Mouse (Mus musculus): ENCODE data around the gene Fndc1. TPM values are rescaled to one million over a fixed set of nuclear protein-coding genes. Genes with fewer than 3 reads are reported as not detected.
A peak's percentile ranks its signal among the peaks of the same experiment; 100 is the strongest.

Gene Fndc1
- total RNA-seq, 2 experiments from 2014 or later, result 20.2 to 20.7 TPM

DNA sequence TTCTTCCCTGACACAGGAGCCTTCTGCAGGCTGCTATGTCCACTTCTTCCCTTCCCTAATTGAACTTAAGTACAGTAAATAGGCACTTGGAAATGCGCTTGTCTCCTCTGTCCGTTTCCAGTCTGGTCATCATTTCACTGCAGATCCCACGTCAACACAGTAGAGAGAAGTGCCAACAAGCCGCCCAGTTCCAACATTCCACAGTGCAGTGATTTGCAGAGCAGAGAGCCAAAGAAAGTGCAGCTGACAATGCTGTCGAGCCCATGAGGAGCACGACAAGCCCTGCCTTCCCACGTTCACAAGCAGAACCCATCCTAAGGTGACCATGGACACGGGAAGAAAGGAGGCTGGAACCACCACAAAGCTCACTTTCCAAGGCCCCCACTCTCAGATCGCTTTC, 1.7 kb downstream of the Fndc1 start:
- peak; percentile 45 for DNase-seq (ENCODE audit: low spot score)
- intact Hi-C loops (cut with DNase I), result no loop called here

DNA sequence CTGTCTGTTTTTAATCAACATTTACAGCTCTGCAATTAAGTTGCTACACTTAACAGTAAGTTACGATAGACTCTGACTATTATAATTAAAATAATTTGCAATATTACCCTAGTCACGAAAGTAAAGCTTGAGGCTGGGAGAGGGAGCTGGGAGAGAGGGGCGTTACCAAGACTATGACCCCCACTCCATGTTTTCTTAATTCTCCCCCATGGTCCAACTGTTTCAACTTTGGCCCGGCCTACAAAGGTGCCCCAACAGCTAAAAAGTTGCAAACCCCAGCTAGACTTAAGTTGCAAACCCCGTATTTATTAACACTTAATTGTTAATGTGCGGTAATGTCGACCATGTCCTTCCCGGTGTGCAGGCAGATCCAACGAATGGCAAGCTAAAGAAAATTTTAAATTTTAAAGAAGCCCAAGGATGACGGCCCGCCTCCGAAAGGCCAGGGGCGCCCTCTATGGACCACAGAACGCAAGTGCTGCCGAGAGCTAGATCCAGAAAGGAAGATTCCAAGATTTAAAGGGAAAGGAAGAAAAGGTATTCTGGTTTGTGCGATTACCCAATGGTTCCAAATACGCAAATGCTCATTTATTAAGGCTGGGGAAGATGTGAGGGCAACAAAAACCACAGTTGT, 5.4 kb downstream of the Fndc1 start:
- DNase-seq (ENCODE audit: low spot score), result no peak
- intact Hi-C loops (cut with DNase I), result loop anchor here (2.0 to 5.0 kb wide), 2 partner anchors 224 to 379 kb away; no protein-coding TSS in a partner anchor

DNA sequence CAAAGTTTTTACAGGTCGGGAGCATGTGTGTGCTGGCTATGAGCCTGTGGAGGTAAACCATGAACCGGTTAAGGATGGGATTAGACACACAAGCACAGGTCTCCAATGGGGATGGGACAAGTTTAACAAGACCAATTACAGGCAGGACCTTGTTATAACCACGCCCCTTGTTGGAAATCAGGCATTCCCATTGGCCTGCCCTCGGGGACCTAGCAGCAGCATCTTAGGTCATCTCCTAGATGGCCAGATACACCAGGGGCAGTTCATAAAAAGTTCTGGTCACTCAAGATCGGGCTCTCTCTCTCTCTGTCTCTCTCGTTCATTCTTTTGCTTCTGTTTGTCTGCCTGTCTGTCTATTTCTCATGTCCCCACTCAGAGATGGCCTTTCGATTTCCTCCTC, 6.9 kb downstream of the Fndc1 start:
- no peak for DNase-seq (ENCODE audit: low spot score)
- intact Hi-C loops (cut with DNase I), result loop anchor here (5.0 kb wide), 1 partner anchor 223 kb away; no protein-coding TSS in a partner anchor

DNA sequence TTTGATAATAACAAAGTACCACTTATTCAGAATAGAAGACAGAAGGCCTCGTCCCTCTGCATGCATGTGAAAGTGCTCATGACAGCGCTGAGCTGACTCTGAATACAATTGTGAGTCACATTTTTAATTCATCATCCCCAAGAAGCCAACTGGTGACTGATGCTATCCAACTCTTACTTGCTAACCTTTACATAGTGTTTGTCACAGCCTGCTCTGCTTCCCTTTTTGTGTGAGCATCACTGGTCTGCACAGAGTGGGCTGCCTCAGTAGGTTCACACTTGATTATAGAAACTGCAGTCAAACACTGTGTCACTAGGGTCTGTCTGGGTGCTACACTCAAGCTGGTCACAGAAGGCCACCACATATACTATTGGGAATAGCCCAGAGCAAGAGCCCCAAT, 10.5 kb downstream of the Fndc1 start:
- no peak for DNase-seq (ENCODE audit: low spot score)
- intact Hi-C loops (cut with DNase I), result no loop called here

DNA sequence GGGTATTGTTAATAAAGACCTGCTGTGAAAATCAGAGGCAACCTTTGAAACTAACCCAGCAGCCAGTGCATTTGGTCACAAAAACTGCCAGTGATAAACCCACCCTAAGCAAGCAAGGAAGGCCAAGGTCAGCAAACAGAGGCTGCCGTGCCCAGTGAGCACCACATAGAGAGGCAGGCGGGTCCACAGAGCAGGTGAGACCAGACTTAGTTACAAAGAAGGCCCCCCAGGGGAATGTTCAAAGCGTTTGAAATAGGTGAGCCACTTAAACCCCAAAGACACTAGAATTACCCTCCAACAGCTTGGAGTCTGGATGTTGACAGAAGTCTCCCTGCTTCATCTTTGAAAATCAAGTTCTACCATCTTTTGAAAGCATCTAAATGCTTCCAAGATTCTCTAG, 12.7 kb downstream of the Fndc1 start:
- intact Hi-C loops (cut with DNase I), result no loop called here
- no peak for DNase-seq (ENCODE audit: low spot score)

GRCm38 (mm10) chr17:7808043-7808442, 19.1 kb downstream of the Fndc1 start:
- no peak for DNase-seq (ENCODE audit: low spot score)
- intact Hi-C loops (cut with DNase I), result no loop called here

DNA sequence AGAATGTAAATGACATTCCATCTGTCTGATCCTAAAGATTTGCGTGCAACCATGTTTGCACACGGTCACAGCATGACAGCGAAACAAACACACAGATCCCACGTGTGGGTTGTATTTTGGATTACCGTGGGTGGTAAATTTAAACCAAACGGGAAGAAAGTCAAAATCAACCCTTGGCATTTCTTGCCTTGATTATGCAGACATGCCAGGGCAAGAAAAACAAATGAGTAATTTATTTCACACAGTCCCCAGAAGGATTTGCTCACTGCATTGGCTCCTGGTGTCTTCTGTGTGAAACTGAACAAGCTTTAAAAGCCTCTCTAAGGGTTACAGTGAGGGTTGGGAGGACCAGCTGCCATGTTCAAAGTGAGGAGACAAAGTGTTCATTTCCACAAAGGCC, 22.0 kb downstream of the Fndc1 start:
- DNase-seq (ENCODE audit: low spot score), result no peak
- intact Hi-C loops (cut with DNase I), result no loop called here

DNA sequence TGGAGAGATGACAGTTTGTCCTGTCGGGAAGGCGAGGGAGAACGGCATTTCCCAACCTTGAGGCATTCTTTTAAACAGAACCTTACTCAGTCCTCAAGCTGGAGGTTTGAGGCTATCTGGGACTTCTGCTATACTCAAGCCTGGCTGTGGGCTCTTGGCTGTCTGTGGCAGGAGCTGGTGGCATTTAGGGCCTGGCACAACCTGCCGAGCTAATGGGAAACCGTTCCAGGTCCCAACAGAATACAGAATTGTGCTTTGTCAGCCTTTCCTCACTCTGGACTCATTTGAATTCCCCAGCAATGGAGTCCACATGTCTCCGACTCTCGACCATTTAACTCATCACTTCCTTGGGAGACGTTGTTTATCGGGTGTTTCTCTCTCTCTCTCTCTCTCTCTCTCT, 24.6 kb downstream of the Fndc1 start:
- no peak for DNase-seq (ENCODE audit: low spot score)
- intact Hi-C loops (cut with DNase I), result no loop called here

DNA sequence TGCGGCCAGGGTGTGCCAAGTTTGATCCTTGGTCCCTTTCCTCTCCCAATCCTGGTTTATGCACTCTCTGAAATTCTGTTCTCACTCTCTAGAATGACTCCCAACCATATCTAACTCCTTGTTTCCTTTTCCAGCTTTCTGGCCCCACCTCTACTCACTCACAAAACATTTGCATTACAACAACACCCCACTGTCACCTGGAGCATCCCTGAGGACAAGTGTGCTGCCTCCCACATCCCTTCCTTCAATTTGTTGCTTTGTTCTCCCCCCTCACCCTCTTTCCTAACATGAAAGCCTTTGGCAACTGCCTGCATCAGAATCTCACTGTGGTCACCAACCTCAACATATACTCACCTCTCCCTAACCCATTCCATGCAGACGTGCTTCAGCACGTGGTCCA, 27.2 kb downstream of the Fndc1 start:
- intact Hi-C loops (cut with DNase I), result no loop called here
- DNase-seq (ENCODE audit: low spot score), result no peak

DNA sequence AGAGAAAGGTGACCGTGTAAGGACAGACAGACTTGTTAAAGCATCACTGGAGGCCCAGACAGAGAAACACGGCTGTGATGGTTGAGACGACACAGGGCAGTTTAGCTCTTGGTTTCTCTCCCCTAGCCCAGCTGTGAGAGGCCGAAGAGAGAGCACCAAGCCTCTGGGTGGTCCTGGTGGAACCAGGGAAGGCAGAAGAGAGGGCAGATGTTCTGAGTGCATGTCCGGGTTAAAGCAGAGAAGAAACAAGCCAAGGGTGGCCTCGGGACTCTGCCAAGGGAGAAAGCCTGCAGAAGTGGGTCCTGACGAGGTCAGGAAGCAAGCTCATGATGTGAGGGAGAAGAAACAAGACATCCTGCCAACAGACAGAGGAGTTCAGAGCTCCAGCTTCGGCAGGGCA, 31.5 kb downstream of the Fndc1 start:
- no peak for DNase-seq (ENCODE audit: low spot score)
- intact Hi-C loops (cut with DNase I), result no loop called here

GRCm38 (mm10) chr17:7795168-7795567, 31.9 kb downstream of the Fndc1 start:
- intact Hi-C loops (cut with DNase I), result no loop called here
- no peak for DNase-seq (ENCODE audit: low spot score)

DNA sequence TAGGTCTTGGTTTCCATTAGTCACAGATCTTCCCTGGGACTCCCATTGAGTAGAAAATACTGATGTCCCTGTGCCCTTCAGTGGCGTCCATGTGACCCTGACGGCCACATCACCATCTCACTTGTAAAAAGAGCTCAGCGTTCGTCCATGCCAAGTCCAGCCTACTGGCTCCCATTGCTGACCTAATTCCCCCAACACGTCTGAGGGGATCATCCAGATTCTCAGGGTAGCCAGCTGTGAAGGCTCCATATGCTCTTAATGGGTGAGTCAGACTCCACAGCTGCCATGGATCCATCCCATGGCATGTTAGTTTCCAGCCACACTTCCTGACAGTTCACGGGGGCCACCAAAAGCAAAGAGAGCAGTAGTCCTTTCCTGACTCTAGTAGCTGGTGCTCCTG, 33.0 kb downstream of the Fndc1 start:
- intact Hi-C loops (cut with DNase I), result no loop called here
- DNase-seq (ENCODE audit: low spot score), result no peak

DNA sequence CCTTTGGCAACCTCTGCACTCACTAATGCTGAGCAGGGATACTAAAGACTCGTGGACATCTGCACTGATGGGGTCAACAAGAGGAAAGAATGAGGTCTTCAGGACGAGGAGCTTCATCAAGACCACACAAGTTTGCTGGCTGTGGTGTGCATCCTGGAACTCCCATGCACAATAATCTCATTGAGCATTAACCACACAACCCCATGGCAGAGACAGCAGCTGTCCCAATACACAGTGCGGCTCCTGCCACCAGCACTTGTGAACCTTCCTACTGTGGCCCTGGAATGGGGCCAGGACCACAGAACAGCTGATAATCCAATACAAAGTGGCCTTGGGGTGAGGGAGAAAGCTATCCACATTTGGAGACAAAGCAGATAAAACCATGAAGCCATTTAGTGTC, 36.6 kb downstream of the Fndc1 start:
- no peak for DNase-seq (ENCODE audit: low spot score)
- intact Hi-C loops (cut with DNase I), result no loop called here

GRCm38 (mm10) chr17:7774101-7774500, 53.0 kb downstream of the Fndc1 start:
- intact Hi-C loops (cut with DNase I), result no loop called here
- no peak for DNase-seq (ENCODE audit: low spot score)

DNA sequence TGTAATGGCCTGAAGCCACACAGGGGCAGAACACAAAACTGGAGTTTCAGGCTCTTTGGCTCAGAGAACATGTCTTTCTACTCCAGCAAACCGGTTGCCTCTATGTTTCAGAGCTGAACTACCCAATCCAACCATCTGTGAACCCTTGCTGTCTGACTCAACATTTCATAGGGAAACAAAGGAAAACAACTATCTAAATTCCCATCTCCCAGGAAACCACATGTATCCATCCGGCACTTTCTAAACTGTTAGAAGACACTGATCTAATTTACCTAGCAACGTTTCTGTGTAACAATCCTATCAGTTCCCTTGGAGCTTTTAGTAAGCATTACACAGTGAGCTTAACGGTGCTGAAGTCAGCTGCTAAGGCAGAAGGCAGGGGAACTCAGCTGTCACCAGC, 67.3 kb downstream of the Fndc1 start:
- intact Hi-C loops (cut with DNase I), result no loop called here
- no peak for DNase-seq (ENCODE audit: low spot score)

- intact Hi-C loops (cut with DNase I), result no loop called here
- DNase-seq (ENCODE audit: low spot score), result no peak
These were observed 72.1 kb downstream of the Fndc1 start for GRCm38 (mm10) chr17:7755001-7755400.

DNA sequence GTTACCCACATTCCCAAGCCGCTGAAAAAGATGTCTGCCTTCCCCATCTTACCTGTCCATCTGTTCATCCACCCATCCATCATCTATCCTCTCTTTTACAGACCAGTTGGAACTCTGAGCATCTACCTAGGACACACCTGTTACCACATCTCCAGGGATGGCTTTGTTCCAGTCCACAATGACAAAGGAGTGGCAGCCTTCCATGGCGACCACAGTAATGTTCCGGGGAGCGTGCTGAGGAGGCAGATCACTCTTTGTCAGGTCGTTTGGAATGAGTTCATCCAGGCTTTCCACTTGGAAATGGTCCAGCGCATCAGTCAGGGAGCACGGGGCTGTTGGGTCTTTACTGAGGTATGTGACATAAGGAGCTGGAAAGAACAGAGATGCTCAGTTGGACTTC, 73.7 kb downstream of the Fndc1 start:
- DNase-seq (ENCODE audit: low spot score), result no peak
- intact Hi-C loops (cut with DNase I), result no loop called here

DNA sequence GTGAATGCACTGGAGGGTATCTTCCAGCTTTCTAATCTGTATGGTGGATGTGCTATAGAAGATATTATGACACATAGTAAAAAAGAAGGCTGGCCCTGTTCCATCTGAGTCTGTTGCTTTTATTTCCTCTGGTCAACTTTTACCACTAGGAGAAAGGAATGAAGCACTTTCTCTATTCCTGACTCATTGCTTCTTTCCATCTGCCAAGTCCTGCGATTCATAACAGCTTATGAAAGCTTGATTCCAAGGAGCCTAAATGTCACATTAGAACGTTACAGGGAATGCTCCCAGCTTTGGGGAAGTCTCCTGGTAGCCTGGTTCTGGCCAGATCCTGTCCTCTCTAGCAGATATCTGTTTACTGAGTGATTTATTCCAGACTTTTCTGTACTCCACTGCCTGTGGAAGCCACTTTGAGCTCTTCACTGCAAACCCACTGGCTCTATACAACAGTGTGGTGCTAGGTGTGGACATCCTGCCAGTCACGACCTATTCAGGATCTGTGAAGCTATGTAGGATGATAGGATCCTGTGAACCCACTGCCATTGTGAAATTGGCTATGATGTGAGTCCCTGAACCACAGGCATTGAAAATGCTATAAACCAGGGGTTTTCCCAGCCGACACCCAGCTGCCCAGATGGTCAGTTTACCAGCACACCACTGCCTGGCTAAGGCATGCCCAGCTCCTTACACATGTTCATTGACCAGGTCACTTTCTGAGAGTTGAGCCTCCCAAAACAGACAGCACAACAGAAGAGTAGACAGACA, 77.9 kb downstream of the Fndc1 start:
- intact Hi-C loops (cut with DNase I), result no loop called here
- no peak for DNase-seq (ENCODE audit: low spot score)

DNA sequence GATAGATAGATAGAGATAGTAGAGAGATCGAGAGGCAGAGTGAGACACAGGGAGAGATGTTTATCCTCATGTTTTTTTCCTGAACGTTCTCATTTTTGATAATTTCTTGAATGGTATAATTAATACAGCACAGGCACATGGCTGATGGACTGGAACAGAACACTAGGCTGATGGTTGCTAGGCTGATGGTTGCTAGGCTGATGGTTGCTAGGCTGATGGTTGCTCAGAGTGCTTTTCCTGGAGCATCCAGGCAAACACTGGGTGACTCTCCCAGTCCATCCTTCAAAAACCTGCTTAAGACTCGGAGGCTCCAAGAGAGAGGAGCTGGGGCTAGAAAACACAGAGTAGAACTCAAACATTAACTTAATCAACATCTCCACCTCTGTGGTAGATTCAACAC, 80.3 kb downstream of the Fndc1 start:
- DNase-seq (ENCODE audit: low spot score), result no peak
- intact Hi-C loops (cut with DNase I), result no loop called here

GRCm38 (mm10) chr17:7744976-7745375, 82.1 kb downstream of the Fndc1 start:
- DNase-seq (ENCODE audit: low spot score), result no peak
- intact Hi-C loops (cut with DNase I), result no loop called here

GRCm38 (mm10) chr17:7740988-7741387, 86.1 kb downstream of the Fndc1 start:
- intact Hi-C loops (cut with DNase I), result no loop called here
- DNase-seq (ENCODE audit: low spot score), result no peak

DNA sequence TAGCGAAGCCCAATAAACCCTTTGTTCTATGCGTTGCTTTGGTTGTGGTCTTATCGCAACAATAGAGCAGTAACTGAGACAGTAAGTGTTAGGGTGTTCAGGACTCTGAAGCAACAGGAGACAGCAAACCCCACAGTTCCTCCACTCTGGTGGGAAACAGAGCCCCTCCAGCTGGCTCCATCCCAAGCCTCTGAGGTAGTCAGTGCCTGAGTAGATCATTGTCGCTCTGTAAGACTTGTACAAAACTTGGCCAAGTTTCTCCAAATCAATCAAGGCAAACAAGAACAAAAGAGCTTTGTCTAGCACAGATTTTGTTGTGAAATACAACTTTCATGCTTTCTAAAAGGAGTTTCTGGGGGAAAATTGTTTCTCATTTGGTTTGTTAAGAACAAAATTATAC, 104.1 kb downstream of the Fndc1 start:
- intact Hi-C loops (cut with DNase I), result no loop called here
- no peak for DNase-seq (ENCODE audit: low spot score)

Measured in heart, postnatal 25 days (tissue).